ENCODE assay signal across 15 mouse cellular contexts in genomic region chr9:64802561-64802960, GRCm38 (mm10).
"Had no signal": no experiment of that assay in that cellular context is flagged by ENCODE, and none has a peak within 500 bp of the region (broad histone marks: within the 10 kb centered on the region; RNA-seq: fewer than 3 reads in every experiment).

No protein-coding gene starts in this region.

- H3K27me3 ChIP-seq: neural tube, embryonic 15.5 days; stomach, embryonic 15.5 days had no signal

- H3K27ac ChIP-seq: neural tube, embryonic 15.5 days; stomach, embryonic 15.5 days; stomach, postnatal 0 days had no signal

- H3K4me2 ChIP-seq: neural tube, embryonic 15.5 days; stomach, embryonic 15.5 days had no signal

- H3K4me3 ChIP-seq: neural tube, embryonic 15.5 days; stomach, embryonic 15.5 days had no signal

- H3K9ac ChIP-seq: neural tube, embryonic 15.5 days; stomach, embryonic 15.5 days had no signal

- DNase-seq: retina, postnatal 1 day; right cerebral cortex, adult 18-20 months; right cerebral cortex, postnatal 14 days; right cerebral cortex, postnatal 25 days; right cerebral cortex, postnatal 4 days; spleen, adult 18-20 months; thymus, adult 18-20 months; thymus, adult 2 months; thymus, postnatal 14 days; thymus, postnatal 25 days; thymus, postnatal 36 days; thymus, postnatal 4 days had no signal

- H3K36me3 ChIP-seq: neural tube, embryonic 15.5 days; stomach, embryonic 15.5 days had no signal

- H3K9me3 ChIP-seq: neural tube, embryonic 15.5 days; stomach, embryonic 15.5 days had no signal

- H3K4me1 ChIP-seq: neural tube, embryonic 15.5 days; stomach, embryonic 15.5 days had no signal
